Mouse (Mus musculus) lung, postnatal 0 days (tissue): Measurements from ENCODE around the gene Arpc2.

ENCODE experiments used
- CTCF ChIP-seq: IDR thresholded peaks from 2 replicates; pipeline ENCODE4 v1.5.1; 2016; ENCODE audit warnings: antibody characterized with exemption, mild to moderate bottlenecking
- EP300 ChIP-seq: IDR thresholded peaks from 2 replicates; pipeline ENCODE4 v1.6.1; 2016; ENCODE audit warnings: antibody characterized with exemption, mild to moderate bottlenecking, control low read depth

DNA sequence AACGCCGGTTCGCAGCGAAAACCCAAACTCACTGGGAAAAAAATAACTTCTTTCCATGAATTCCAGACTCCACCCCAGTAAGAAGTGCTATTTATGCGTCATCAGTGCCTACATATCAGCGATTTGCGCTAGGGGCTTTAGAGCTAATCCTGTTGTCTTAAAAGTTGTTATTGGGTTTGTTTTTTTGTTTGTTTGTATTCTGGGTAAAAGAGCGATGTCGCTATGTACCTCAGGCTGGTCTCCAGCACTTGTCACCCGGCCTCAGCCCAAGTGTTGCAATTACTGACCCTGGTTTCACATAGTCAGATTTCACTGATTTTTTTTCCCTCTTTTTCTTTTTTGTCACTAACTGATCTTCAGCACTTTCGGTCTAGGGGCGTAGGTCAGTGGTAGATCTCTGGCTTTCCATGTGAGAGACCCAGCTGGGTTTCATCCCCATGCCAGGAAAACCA lies 68.5 kb downstream of the Arpc2 start:
- no peak for TF ChIP-seq CTCF
- no peak for TF ChIP-seq EP300
